Mouse (Mus musculus) heart, embryonic 14.5 days (tissue): ENCODE measurements around the gene Gm49337. TPM values are rescaled to one million over a fixed set of nuclear protein-coding genes. Genes with fewer than 3 reads are reported as not detected.

Experiments
- ATAC-seq: fragments of 200-750 bp; cut with Nextera tagmentation; 2 replicates; pipeline ENCODE4 v1.8.0; 2017; ENCODE audit warnings: low read depth, moderate TSS enrichment; ENCODE audit not compliant: insufficient number of reproducible peaks, insufficient read depth, low FRiP score
- H3K27ac ChIP-seq, 2 experiments: fragments of 200-500 bp in 1 of 2; fragments of 300-500 bp in 1 of 2; sonication (generic) in 1 of 2; replicated peaks in 1 of 2; 2 replicates each; pipeline ENCODE4 v1.5.1; 2012 to 2014; ENCODE audit warnings: low read depth in 2 of 2, low read length in 2 of 2, control low read depth in 1 of 2, mild to moderate bottlenecking in 1 of 2, mixed read lengths in 1 of 2; ENCODE audit not compliant: control insufficient read depth in 1 of 2, insufficient read depth in 1 of 2
- H3K27me3 ChIP-seq: fragments of 300-500 bp; sonication (generic); 2 replicates; pipeline ENCODE4 v1.6.1; 2014; ENCODE audit warnings: mild to moderate bottlenecking, low read length, control low read depth; ENCODE audit not compliant: control insufficient read depth, insufficient read depth
- H3K36me3 ChIP-seq: fragments of 300-500 bp; sonication (generic); 2 replicates; pipeline ENCODE4 v1.6.1; 2014; ENCODE audit warnings: mild to moderate bottlenecking, control low read depth, low read length, mixed read lengths; ENCODE audit not compliant: control insufficient read depth, insufficient read depth
- H3K4me1 ChIP-seq, 2 experiments: fragments of 200-500 bp in 1 of 2; fragments of 300-500 bp in 1 of 2; sonication (generic) in 1 of 2; 2 replicates each; pipeline ENCODE4 v1.6.1; 2012 to 2014; ENCODE audit warnings: low read length in 2 of 2, control low read depth in 1 of 2, mixed read lengths in 1 of 2; ENCODE audit not compliant: control insufficient read depth in 2 of 2, insufficient read depth in 2 of 2
- H3K4me2 ChIP-seq: fragments of 300-500 bp; sonication (generic); 2 replicates; pipeline ENCODE4 v1.6.1; 2014; ENCODE audit warnings: mild to moderate bottlenecking, low read length
- H3K4me3 ChIP-seq, 2 experiments: fragments of 200-500 bp in 1 of 2; fragments of 300-500 bp in 1 of 2; sonication (generic) in 1 of 2; 2 replicates each; pipeline ENCODE4 v1.5.1; 2012 to 2014; ENCODE audit warnings: low read length in 2 of 2, mild to moderate bottlenecking in 2 of 2, control low read depth in 1 of 2, low read depth in 1 of 2, moderate library complexity in 1 of 2; ENCODE audit not compliant: control insufficient read depth in 1 of 2, insufficient read depth in 1 of 2
- H3K9ac ChIP-seq: fragments of 300-500 bp; sonication (generic); 2 replicates; pipeline ENCODE4 v1.6.1; 2014; ENCODE audit warnings: mild to moderate bottlenecking, low read length
- H3K9me3 ChIP-seq: fragments of 300-500 bp; sonication (generic); 2 replicates; pipeline ENCODE4 v1.6.1; 2016; ENCODE audit warnings: low read length, control low read depth; ENCODE audit not compliant: control insufficient read depth
- WGBS: fragments of 180-500 bp; shearing (Covaris S2); extraction: QIAGEN DNeasy Blood & Tissue Kit; methylation state at CpG from one replicate; pipeline ENCODE4 v1.1.7; 2014; 5-methylcytosine and 5-hydroxymethylcytosine counted together
- polyA plus RNA-seq: library from polyadenylated mRNA; unstranded; fragments of >200 nt; fragmentation: Nextera tagmentation; extraction: Ambion mirVana; gene quantifications from 2 replicates; pipeline ENCODE4 v1.2.1, GENCODE M21; 2014

Gm49337 gene
- polyA plus RNA-seq, 1 experiment from 2014 or later, result not detected

GRCm38 (mm10) chr4:116150862-116151221 lies 22.3 kb upstream of the Gm49337 start:
- Histone ChIP-seq H3K4me2 (peak overlapping the region; percentile 81), H3K9ac (peak overlapping the region; percentile 97), H3K36me3 (peaks cover 44% of the 10 kb centered on the region), H3K9me3 (no peaks in the 10 kb centered on the region), H3K27me3 (no peaks in the 10 kb centered on the region), H3K4me1 (peaks cover 7 to 15% of the 10 kb centered on the region in 2 experiments), H3K4me3 (peak overlapping the region; percentile 85 to 99), H3K27ac (peak overlapping the region; percentile 79 to 87)
- 8% methylated on average over 4 of the region's 4 CpGs for WGBS
- ATAC-seq, result no peak; the same call in 1 of the 2 replicates

- Histone ChIP-seq H3K4me2 (peak within 1 kb of the TSS; percentile 81), H3K27me3 (no peaks in the 10 kb centered on the region), H3K9ac (peak within 1 kb of the TSS; percentile 97), H3K4me1 (peaks cover 7 to 15% of the 10 kb centered on the region in 2 experiments), H3K4me3 (peak within 1 kb of the TSS; percentile 85 to 99), H3K9me3 (no peaks in the 10 kb centered on the region), H3K27ac (peak within 1 kb of the TSS; percentile 87 to 97), H3K36me3 (peaks cover 48% of the 10 kb centered on the region)
- ATAC-seq, result no peak
- 69% methylated on average over 6 of the region's 6 CpGs for WGBS
These were observed 21.9 kb upstream of the Gm49337 start, which contains the start of gene Lurap1 for GRCm38 (mm10) chr4:116151238-116151637. Lurap1 (minus strand) TSS chr4:116151338.

GRCm38 (mm10) chr4:116152702-116153101 lies 20.5 kb upstream of the Gm49337 start:
- Histone ChIP-seq H3K9me3 (no peaks in the 10 kb centered on the region), H3K36me3 (peaks cover 63% of the 10 kb centered on the region), H3K4me1 (peaks cover 7 to 15% of the 10 kb centered on the region in 2 experiments), H3K4me2 (no peak overlapping the region), H3K27ac (no peak overlapping the region), H3K27me3 (no peaks in the 10 kb centered on the region), H3K4me3 (no peak overlapping the region), H3K9ac (no peak overlapping the region)
- 92% methylated on average over 15 of the region's 15 CpGs for WGBS
- no peak for ATAC-seq

- 89% methylated on average over 2 of the region's 2 CpGs for WGBS
- Histone ChIP-seq H3K9me3 (no peaks in the 10 kb centered on the region), H3K27ac (no peak overlapping the region), H3K4me3 (no peak overlapping the region), H3K4me2 (no peak overlapping the region), H3K9ac (no peak overlapping the region), H3K4me1 (peaks cover 4 to 9% of the 10 kb centered on the region in 2 experiments; a peak in 3 of 4 replicates), H3K36me3 (peaks cover 78% of the 10 kb centered on the region), H3K27me3 (no peaks in the 10 kb centered on the region)
- ATAC-seq, result no peak
These were observed 15.3 kb upstream of the Gm49337 start for GRCm38 (mm10) chr4:116157882-116158281.

- H3K9ac ChIP-seq, result no peak overlapping the region
- ATAC-seq, result no peak
- H3K27me3 ChIP-seq, result no peaks in the 10 kb centered on the region
- H3K4me1 ChIP-seq, result peaks cover 4 to 10% of the 10 kb centered on the region in 2 experiments; a peak in 3 of 4 replicates
- H3K4me2 ChIP-seq, result no peak overlapping the region
- 72% methylated on average over 3 of the region's 3 CpGs for WGBS
- no peak overlapping the region for H3K27ac ChIP-seq
- no peak overlapping the region for H3K4me3 ChIP-seq
- peaks cover 58% of the 10 kb centered on the region for H3K36me3 ChIP-seq
- no peaks in the 10 kb centered on the region for H3K9me3 ChIP-seq
These were observed 13.3 kb upstream of the Gm49337 start for GRCm38 (mm10) chr4:116159912-116160311.

- Histone ChIP-seq H3K4me3 (no peak overlapping the region), H3K9ac (no peak overlapping the region), H3K27me3 (no peaks in the 10 kb centered on the region), H3K27ac (peak overlapping the region; percentile 15 to 35; a peak in 3 of 4 replicates), H3K36me3 (peaks cover 49% of the 10 kb centered on the region), H3K4me1 (peaks cover 4 to 13% of the 10 kb centered on the region in 2 experiments; a peak in 3 of 4 replicates), H3K9me3 (no peaks in the 10 kb centered on the region), H3K4me2 (no peak overlapping the region)
- ATAC-seq, result no peak
- WGBS, result 46% methylated on average over 3 of the region's 3 CpGs
These were observed 12.4 kb upstream of the Gm49337 start for GRCm38 (mm10) chr4:116160769-116161168.

- WGBS, result 55% methylated on average over 4 of the region's 4 CpGs
- Histone ChIP-seq H3K36me3 (peaks cover 35% of the 10 kb centered on the region), H3K4me1 (peaks cover 4 to 13% of the 10 kb centered on the region in 2 experiments; a peak in 3 of 4 replicates), H3K4me2 (no peak overlapping the region), H3K27ac (no peak overlapping the region), H3K9ac (no peak overlapping the region), H3K4me3 (no peak overlapping the region), H3K9me3 (no peaks in the 10 kb centered on the region), H3K27me3 (no peaks in the 10 kb centered on the region)
- no peak for ATAC-seq
These were observed 11.0 kb upstream of the Gm49337 start for GRCm38 (mm10) chr4:116162142-116162541.
